Comparison of ENCODE assay signal across 9 mouse cellular contexts in genomic region chr1:168416729-168417437, GRCm38 (mm10). TPM values are rescaled to one million over a fixed set of nuclear protein-coding genes. Genes with fewer than 3 reads are reported as not detected.
DNase-seq lines count a peak whose midpoint lies in the region; ATAC-seq and TF ChIP-seq lines count a peak whose summit lies in the region.
"Had no signal": no experiment of that assay in that cellular context is flagged by ENCODE, and none has a peak within 500 bp of the region (broad histone marks: within the 10 kb centered on the region; RNA-seq: fewer than 3 reads in every experiment).

No protein-coding gene starts in this region.

- 22% methylated on average over 11 of the region's 11 CpGs for WGBS in hindbrain, embryonic 16.5 days
- WGBS in midbrain, postnatal 0 days = 23% methylated on average over 11 of the region's 11 CpGs

- no peak for DNase-seq in left cerebral cortex, adult 2 months (ENCODE audit: extremely low spot score in 1 of 2, low spot score in 2 of 2)
- DNase-seq in left cerebral cortex, adult 8-10 months (ENCODE audit: low spot score in 2 of 2) = no peak
- DNase-seq in embryo, embryonic 10.5 days (ENCODE audit: low spot score) = peak; percentile 70
- no peak for DNase-seq in midbrain, postnatal 0 days (ENCODE audit: low spot score)
- no peak for DNase-seq in gastrocnemius, postnatal 25 days

- no peaks in the 10 kb centered on the region for H3K36me3 ChIP-seq in hindbrain, embryonic 16.5 days (ENCODE audit: control insufficient read depth, insufficient read depth, low read length)
- no peaks in the 10 kb centered on the region for H3K36me3 ChIP-seq in midbrain, postnatal 0 days (ENCODE audit: insufficient read depth, low read length)

- intact Hi-C loops in left cerebral cortex, adult 2 months (cut with DNase I) = no loop called here

- peak overlapping the region; percentile 13 for H3K4me2 ChIP-seq in hindbrain, embryonic 16.5 days (ENCODE audit: low read length)
- peak overlapping the region; percentile 32 for H3K4me2 ChIP-seq in midbrain, postnatal 0 days (ENCODE audit: low read depth, low read length, poor library complexity, severe bottlenecking)

- peaks cover 22% of the 10 kb centered on the region for H3K4me1 ChIP-seq in hindbrain, embryonic 16.5 days (ENCODE audit: control insufficient read depth, insufficient read depth, low read depth, low read length)
- H3K4me1 ChIP-seq in midbrain, postnatal 0 days (ENCODE audit: insufficient read depth, low read length) = peaks cover 10% of the 10 kb centered on the region

- H3K27me3 ChIP-seq in hindbrain, embryonic 16.5 days (replicated peaks; ENCODE audit: control insufficient read depth, insufficient read depth, low read length) = no peaks in the 10 kb centered on the region
- no peaks in the 10 kb centered on the region for H3K27me3 ChIP-seq in midbrain, postnatal 0 days (ENCODE audit: insufficient read depth, low read length)

- peak; percentile 58; the same call in 1 of the 2 replicates for ATAC-seq in hindbrain, embryonic 16.5 days
- no peak for ATAC-seq in midbrain, postnatal 0 days (ENCODE audit: low FRiP score)
- ATAC-seq in monocyte, adult 5-6 weeks (replicated peaks; ENCODE audit: insufficient number of reproducible peaks, low FRiP score, low TSS enrichment, poor library complexity, severe bottlenecking) = no peak
- ATAC-seq in CD4-positive, CD25-positive, alpha-beta regulatory T cell, adult 4 months = no peak

- no peak for TF ChIP-seq CTCF in left cerebral cortex, adult 2 months (IDR thresholded peaks at IDR 0.05)
- TF ChIP-seq CTCF in midbrain, postnatal 0 days (IDR thresholded peaks at IDR 0.05) = no peak

- H3K9me3 ChIP-seq in hindbrain, embryonic 16.5 days (ENCODE audit: control insufficient read depth, low read length) = no peaks in the 10 kb centered on the region
- H3K9me3 ChIP-seq in midbrain, postnatal 0 days (ENCODE audit: low read length) = no peaks in the 10 kb centered on the region

- H3K9ac ChIP-seq in hindbrain, embryonic 16.5 days (ENCODE audit: low read depth, low read length) = no peak overlapping the region; the same call in none of the 2 replicates
- 0 out of 2 replicates have a peak overlapping the region, but pooled peaks have one; percentile 29 for H3K9ac ChIP-seq in midbrain, postnatal 0 days (replicated peaks; ENCODE audit: low read length, poor library complexity, severe bottlenecking)

- H3K27ac ChIP-seq in left cerebral cortex, adult 2 months = peak overlapping the region; percentile 66
- peak overlapping the region; percentile 11; the same call in 1 of the 2 replicates for H3K27ac ChIP-seq in hindbrain, embryonic 16.5 days (ENCODE audit: low read depth, low read length)
- no peak overlapping the region for H3K27ac ChIP-seq in midbrain, postnatal 0 days (ENCODE audit: low read depth, low read length)
- H3K27ac ChIP-seq: macrophage had no signal

- H3K4me3 ChIP-seq in left cerebral cortex, adult 2 months = no peak overlapping the region
- no peak overlapping the region for H3K4me3 ChIP-seq in hindbrain, embryonic 16.5 days (ENCODE audit: low read length)
- H3K4me3 ChIP-seq in midbrain, postnatal 0 days (ENCODE audit: low read depth, low read length) = no peak overlapping the region

RNA-seq across cellular contexts. Expression of gene Pbx1, which starts 15.2 kb away (rescaled TPM):
- 100 to 1,000 TPM; 140 to 143 TPM for total RNA-seq in left cerebral cortex, adult 2 months (2021)
- 100 to 1,000 TPM; 136 to 166 (median 145) TPM for total RNA-seq in left cerebral cortex, adult 8-10 months (2022)
- 36.0 and 38.9 TPM in 2 replicates for polyA plus RNA-seq in hindbrain, embryonic 16.5 days (2015; fragmentation: Nextera tagmentation; extraction: Ambion mirVana)
- 83.4 and 104 TPM in 2 replicates for total RNA-seq in midbrain, postnatal 0 days (2014; rRNA removed)
- 50.6 and 57.6 TPM in 2 replicates for polyA plus RNA-seq in midbrain, postnatal 0 days (2015; fragmentation: Nextera tagmentation; extraction: Ambion mirVana)
- 5.0 to 7.4 TPM (median 5.4 TPM) in 3 replicates for total RNA-seq in monocyte, adult 5-6 weeks (2017)
- polyA plus RNA-seq in CD4-positive, CD25-positive, alpha-beta regulatory T cell, adult 4 months (2017; shearing (Covaris generic)) = under 1 TPM; 0.11 to 0.27 TPM
- total RNA-seq in gastrocnemius, postnatal 25 days (2021) = 10 to 100 TPM; 19.3 to 19.9 TPM
